Mouse (Mus musculus): ENCODE data around the gene Col4a3bp.

DNA sequence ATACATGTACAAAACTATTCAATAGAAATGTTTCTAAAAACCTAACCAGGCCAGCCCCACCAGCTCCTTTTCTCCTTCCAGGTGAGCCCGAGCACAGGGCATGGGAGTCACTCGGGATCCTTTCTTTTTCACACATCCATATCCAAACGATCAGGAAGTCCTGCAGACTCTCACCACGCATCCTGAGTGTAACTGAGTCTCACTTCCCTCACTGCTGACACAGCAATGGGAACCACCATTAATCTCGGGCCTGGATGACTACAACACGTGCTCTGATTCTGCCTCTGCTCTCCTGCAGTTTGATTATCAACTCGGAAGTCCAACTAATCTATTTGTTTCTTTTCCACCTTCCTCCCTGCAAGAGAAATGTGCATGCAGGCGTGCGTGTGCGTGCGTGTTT, 14.6 kb upstream of the Col4a3bp start:
- no peak for TF ChIP-seq CTCF (IDR thresholded peaks at IDR 0.05; ENCODE audit: low read depth)
- no peak for TF ChIP-seq EP300 (IDR thresholded peaks at IDR 0.05; ENCODE audit: low read depth)

Measured in liver, embryonic 14.5 days (tissue).